Mouse (Mus musculus) limb, embryonic 12.5 days (tissue): ENCODE data around the gene Resf1. TPM values are rescaled to one million over a fixed set of nuclear protein-coding genes. Genes with fewer than 3 reads are reported as not detected.
"Not testable (repeated sequence)": the region's sequence is repeated elsewhere in the genome, so short reads cannot be mapped to it uniquely, and the experiment has no call there.

Experiments used
- ATAC-seq: fragments of 200-750 bp; cut with Nextera tagmentation; 2 replicates; pipeline ENCODE4 v1.8.0; 2017; ENCODE audit warnings: low read depth, moderate TSS enrichment; ENCODE audit not compliant: insufficient number of reproducible peaks, insufficient read depth, low FRiP score, low TSS enrichment
- H3K27ac ChIP-seq: fragments of 300-500 bp; sonication (generic); 2 replicates; pipeline ENCODE4 v1.5.1; 2016; ENCODE audit warnings: mild to moderate bottlenecking, moderate library complexity
- H3K27me3 ChIP-seq: fragments of 300-500 bp; sonication (generic); 2 replicates; pipeline ENCODE4 v1.6.1; 2016; ENCODE audit warnings: mild to moderate bottlenecking, moderate library complexity
- H3K36me3 ChIP-seq: fragments of 300-500 bp; sonication (generic); 2 replicates; pipeline ENCODE4 v1.6.1; 2016; ENCODE audit warnings: mild to moderate bottlenecking, moderate library complexity
- H3K4me1 ChIP-seq: fragments of 300-500 bp; sonication (generic); replicated peaks from 2 replicates; pipeline ENCODE4 v1.6.1; 2016
- H3K4me2 ChIP-seq: fragments of 300-500 bp; sonication (generic); 2 replicates; pipeline ENCODE4 v1.6.1; 2016; ENCODE audit warnings: mild to moderate bottlenecking, moderate library complexity
- H3K4me3 ChIP-seq: fragments of 300-500 bp; sonication (generic); replicated peaks from 2 replicates; pipeline ENCODE4 v1.5.1; 2016; ENCODE audit warnings: mild to moderate bottlenecking
- H3K9ac ChIP-seq: fragments of 300-500 bp; sonication (generic); replicated peaks from 2 replicates; pipeline ENCODE4 v1.6.1; 2016; ENCODE audit warnings: mild to moderate bottlenecking, moderate library complexity
- H3K9me3 ChIP-seq: fragments of 300-500 bp; sonication (generic); 2 replicates; pipeline ENCODE4 v1.6.1; 2016; ENCODE audit warnings: mild to moderate bottlenecking, moderate library complexity
- WGBS: fragments of 180-500 bp; shearing (Covaris S2); methylation state at CpG from one replicate; pipeline ENCODE4 v1.1.7; 2016; 5-methylcytosine and 5-hydroxymethylcytosine counted together
- polyA plus RNA-seq: library from polyadenylated mRNA; unstranded; fragments of >200 nt; fragmentation: Nextera tagmentation; extraction: Ambion mirVana; gene quantifications from 2 replicates; pipeline ENCODE4 v1.2.1, GENCODE M21; 2016

The Resf1 gene
- polyA plus RNA-seq, result 61.7 and 66.2 TPM in 2 replicates

GRCm38 (mm10) chr6:149308956-149309932 is at the start of gene Resf1:
Gene Resf1, plus strand, starts transcription at chr6:149309414.
- Histone ChIP-seq H3K4me1 (peaks cover 11% of the 10 kb centered on the region), H3K4me3 (peak within 1 kb of the TSS; percentile 80), H3K9ac (peak within 1 kb of the TSS; percentile 93), H3K4me2 (peak within 1 kb of the TSS; percentile 61), H3K9me3 (no peaks in the 10 kb centered on the region), H3K27ac (peak within 1 kb of the TSS; percentile 99), H3K36me3 (peaks cover 27% of the 10 kb centered on the region), H3K27me3 (no peaks in the 10 kb centered on the region)
- ATAC-seq, result peak; percentile 100
- WGBS, result 5% methylated on average over 60 of the region's 61 CpGs

DNA sequence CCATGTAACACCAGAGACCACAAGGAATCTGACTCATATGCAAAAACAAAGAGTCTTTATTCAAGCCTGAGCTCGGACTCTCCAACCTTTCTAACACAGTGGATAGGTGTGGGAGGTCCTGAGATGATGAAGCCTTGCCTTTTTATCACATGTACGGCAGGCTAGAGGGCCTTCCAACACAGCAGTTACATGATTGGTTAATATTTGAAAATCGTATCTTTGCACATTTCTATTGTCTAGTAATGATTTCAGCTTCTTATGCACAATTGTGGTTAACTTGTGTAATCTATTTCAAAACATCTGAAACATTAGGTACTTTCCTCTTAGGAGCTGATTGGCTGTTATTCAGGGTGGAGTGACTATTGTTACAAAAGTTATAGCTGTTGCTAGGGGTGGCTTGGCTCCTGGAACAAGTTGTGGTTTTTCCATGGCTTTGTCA is 48.4 kb upstream of the Resf1 start:
- Histone ChIP-seq H3K27ac (no peak overlapping the region), H3K36me3 (no peaks in the 10 kb centered on the region), H3K9ac (no peak overlapping the region), H3K4me1 (no peaks in the 10 kb centered on the region), H3K27me3 (no peaks in the 10 kb centered on the region), H3K4me2 (no peak overlapping the region), H3K9me3 (0 out of 2 replicates have a peak, but pooled peaks cover 8% of the 10 kb centered on the region), H3K4me3 (no peak overlapping the region)
- no peak for ATAC-seq
- WGBS, result 81% methylated on average over 3 of the region's 3 CpGs

- H3K27ac ChIP-seq, result no peak overlapping the region
- H3K4me3 ChIP-seq, result no peak overlapping the region
- H3K9ac ChIP-seq, result no peak overlapping the region
- H3K27me3 ChIP-seq, result no peaks in the 10 kb centered on the region
- no peaks in the 10 kb centered on the region for H3K9me3 ChIP-seq
- no peak overlapping the region for H3K4me2 ChIP-seq
- H3K36me3 ChIP-seq, result no peaks in the 10 kb centered on the region
- no peak for ATAC-seq
- no peaks in the 10 kb centered on the region for H3K4me1 ChIP-seq
Measured at GRCm38 (mm10) chr6:149267951-149268350, 41.3 kb upstream of the Resf1 start.

DNA sequence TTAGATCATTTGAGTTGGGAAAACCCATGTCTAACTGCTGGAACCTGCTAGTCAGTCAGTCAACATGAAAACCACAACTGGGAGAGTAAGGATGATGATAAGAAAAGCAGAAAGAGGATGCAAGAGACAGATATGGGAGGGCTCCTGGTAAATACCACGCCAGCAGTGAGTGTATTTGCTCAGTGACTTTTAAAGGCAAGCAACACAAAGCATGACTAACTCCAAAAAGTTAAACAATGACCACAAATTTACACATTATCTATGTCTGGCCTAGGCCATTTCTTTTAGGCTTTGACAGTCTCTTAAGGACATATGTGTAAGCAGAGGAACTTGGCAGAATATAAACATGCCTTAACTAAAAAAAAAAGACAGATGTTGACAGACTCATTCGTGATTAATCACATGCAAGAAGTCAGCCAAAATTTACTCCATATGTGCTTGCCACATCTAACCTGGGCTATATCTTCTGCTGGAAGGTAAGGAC is 30.9 kb upstream of the Resf1 start:
- Histone ChIP-seq H3K27ac (no peak overlapping the region), H3K36me3 (no peaks in the 10 kb centered on the region), H3K9me3 (peaks cover 8% of the 10 kb centered on the region; the same call in 1 of the 2 replicates), H3K4me3 (no peak overlapping the region), H3K27me3 (no peaks in the 10 kb centered on the region), H3K4me2 (no peak overlapping the region), H3K4me1 (no peaks in the 10 kb centered on the region), H3K9ac (no peak overlapping the region)
- 67% methylated on average over 2 of the region's 2 CpGs for WGBS
- ATAC-seq, result no peak

DNA sequence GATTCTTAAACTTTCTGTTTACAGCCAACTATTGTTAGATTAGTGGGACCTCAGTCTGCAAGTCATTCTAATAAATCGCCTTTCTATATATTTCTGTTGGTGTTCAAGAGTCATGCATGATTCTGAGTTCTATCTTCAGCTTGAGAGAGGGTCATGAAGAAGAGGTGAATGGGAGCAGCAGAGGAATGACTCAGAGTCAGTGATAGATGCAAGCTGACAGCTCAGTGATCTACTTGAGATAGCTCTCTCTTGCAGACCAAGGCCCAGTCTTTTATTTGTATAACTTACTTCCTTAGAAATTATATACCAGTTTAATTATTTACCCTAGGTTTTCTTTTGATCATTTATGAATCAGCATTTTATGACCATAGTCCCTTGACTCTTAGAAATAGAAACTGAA is 30.3 kb upstream of the Resf1 start:
- 68% methylated on average over 1 of the region's 1 CpGs for WGBS
- H3K4me2 ChIP-seq, result no peak overlapping the region
- H3K9me3 ChIP-seq, result peaks cover 8% of the 10 kb centered on the region; the same call in 1 of the 2 replicates
- H3K9ac ChIP-seq, result no peak overlapping the region
- H3K4me1 ChIP-seq, result no peaks in the 10 kb centered on the region
- no peak overlapping the region for H3K4me3 ChIP-seq
- ATAC-seq, result no peak
- no peaks in the 10 kb centered on the region for H3K36me3 ChIP-seq
- H3K27ac ChIP-seq, result no peak overlapping the region
- H3K27me3 ChIP-seq, result no peaks in the 10 kb centered on the region

- H3K36me3 ChIP-seq, result no peaks in the 10 kb centered on the region
- no peaks in the 10 kb centered on the region for H3K4me1 ChIP-seq
- no peak for ATAC-seq
- H3K9me3 ChIP-seq, result peaks cover 13% of the 10 kb centered on the region; the same call in 1 of the 2 replicates
- no peak overlapping the region for H3K27ac ChIP-seq
- H3K4me3 ChIP-seq, result no peak overlapping the region
- no peaks in the 10 kb centered on the region for H3K27me3 ChIP-seq
- H3K9ac ChIP-seq, result no peak overlapping the region
- H3K4me2 ChIP-seq, result no peak overlapping the region
Measured at GRCm38 (mm10) chr6:149280511-149280910, 28.7 kb upstream of the Resf1 start.

DNA sequence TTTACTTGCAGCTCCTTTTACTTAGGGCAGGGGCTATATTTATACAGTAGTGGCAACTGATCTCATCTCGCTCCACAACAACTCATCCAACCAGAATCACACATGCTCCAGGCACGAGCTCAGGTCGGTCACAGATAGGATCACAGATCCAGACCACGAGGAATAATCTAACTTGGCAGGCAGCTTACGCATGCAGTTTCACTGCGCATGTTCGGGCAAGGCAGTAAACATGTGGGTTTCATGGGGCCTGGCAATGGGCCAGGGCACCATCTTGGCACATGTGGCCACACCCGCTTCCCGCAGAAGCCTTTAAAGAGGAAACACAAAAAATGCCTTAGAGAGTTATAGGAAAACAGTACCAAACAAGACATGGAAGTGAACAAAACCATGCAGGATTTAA is 21.0 kb upstream of the Resf1 start:
- H3K4me3 ChIP-seq, ATAC-seq, H3K9me3 ChIP-seq, H3K4me2 ChIP-seq, H3K4me1 ChIP-seq, H3K27ac ChIP-seq, H3K36me3 ChIP-seq, H3K27me3 ChIP-seq, H3K9ac ChIP-seq: not testable (repeated sequence)
- WGBS, result 84% methylated on average over 9 of the region's 9 CpGs

- not testable (repeated sequence) for H3K4me2 ChIP-seq, H3K27me3 ChIP-seq, H3K9me3 ChIP-seq, H3K27ac ChIP-seq, H3K36me3 ChIP-seq, ATAC-seq, H3K4me1 ChIP-seq, H3K9ac ChIP-seq, H3K4me3 ChIP-seq
Measured at GRCm38 (mm10) chr6:149303231-149303630, 6.0 kb upstream of the Resf1 start.

GRCm38 (mm10) chr6:149307092-149307491 is 2.1 kb upstream of the Resf1 start:
- 92% methylated on average over 2 of the region's 2 CpGs for WGBS
- Histone ChIP-seq H3K27ac (no peak overlapping the region), H3K4me3 (no peak overlapping the region), H3K36me3 (peaks cover 12% of the 10 kb centered on the region), H3K9me3 (no peaks in the 10 kb centered on the region), H3K9ac (no peak overlapping the region), H3K27me3 (no peaks in the 10 kb centered on the region), H3K4me1 (peaks cover 11% of the 10 kb centered on the region), H3K4me2 (no peak overlapping the region)
- ATAC-seq, result no peak

GRCm38 (mm10) chr6:149307801-149308200 is 1.4 kb upstream of the Resf1 start:
- 83% methylated on average over 2 of the region's 2 CpGs for WGBS
- H3K9ac ChIP-seq, result no peak overlapping the region
- H3K27me3 ChIP-seq, result no peaks in the 10 kb centered on the region
- H3K9me3 ChIP-seq, result no peaks in the 10 kb centered on the region
- no peak overlapping the region for H3K4me3 ChIP-seq
- no peak overlapping the region for H3K4me2 ChIP-seq
- H3K27ac ChIP-seq, result no peak overlapping the region
- peaks cover 11% of the 10 kb centered on the region for H3K4me1 ChIP-seq
- peaks cover 17% of the 10 kb centered on the region for H3K36me3 ChIP-seq
- ATAC-seq, result no peak

DNA sequence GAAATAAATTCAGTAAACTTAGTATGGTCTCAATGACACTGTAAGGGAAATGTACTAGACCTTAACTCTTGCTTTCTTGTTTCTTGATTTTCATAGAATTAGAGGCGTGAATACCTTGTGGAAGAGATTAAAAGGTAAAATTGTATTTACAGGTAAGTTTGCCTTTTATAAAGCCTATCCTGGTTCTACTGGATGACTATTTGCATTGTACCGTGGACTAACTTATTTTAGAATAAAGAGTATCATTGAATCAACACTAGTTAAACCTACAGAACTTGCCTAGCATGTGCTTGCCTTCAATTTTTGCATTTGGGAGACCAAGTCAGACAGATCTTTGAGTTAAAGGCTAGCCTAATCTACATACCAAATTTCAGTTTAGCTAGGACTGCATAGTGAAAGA is 1.0 kb downstream of the Resf1 start:
- H3K4me3 ChIP-seq, result peak overlapping the region; percentile 80
- H3K36me3 ChIP-seq, result peaks cover 36% of the 10 kb centered on the region
- H3K9me3 ChIP-seq, result no peaks in the 10 kb centered on the region
- ATAC-seq, result no peak
- peaks cover 11% of the 10 kb centered on the region for H3K4me1 ChIP-seq
- H3K27me3 ChIP-seq, result no peaks in the 10 kb centered on the region
- 47% methylated on average over 2 of the region's 2 CpGs for WGBS
- H3K9ac ChIP-seq, result peak overlapping the region; percentile 93
- peak overlapping the region; percentile 99; the same call in 1 of the 2 replicates for H3K27ac ChIP-seq
- peak overlapping the region; percentile 61 for H3K4me2 ChIP-seq
